Mouse (Mus musculus) heart, adult 18-20 months (tissue): ENCODE measurements at regions not wholly inside any gene's neighbourhood (a gene's known extent, or its start where the extent isn't known, plus 50 kb on each side); places are given as distances from the start of the nearest gene placed in this dataset.

Source experiments
- DNase-seq, 2 experiments: peaks; one replicate each; pipeline ENCODE4 v3.0.0; 2021 to 2022; ENCODE audit warnings: mixed read lengths in 1 of 2

DNA sequence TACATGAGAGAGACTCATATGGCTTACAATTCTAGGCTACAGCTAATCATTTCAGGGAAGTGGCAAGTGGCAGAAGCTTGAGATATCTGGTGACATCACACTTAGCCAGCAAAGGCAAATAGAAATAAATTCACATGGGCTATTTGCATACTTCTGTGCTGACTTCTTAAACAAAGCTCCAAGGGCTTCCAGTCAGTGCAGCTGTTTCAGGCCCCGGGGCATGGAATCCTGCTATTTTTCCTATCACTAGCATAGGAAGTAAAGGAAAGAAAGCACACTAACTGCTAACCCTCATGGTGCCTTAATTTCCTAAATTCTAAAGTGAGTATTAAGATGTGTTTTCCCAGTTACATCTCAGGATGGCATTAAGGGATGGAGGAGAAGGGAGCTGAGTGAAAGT is 140.6 kb upstream of the Marcks start:
- DNase-seq = no peak

DNA sequence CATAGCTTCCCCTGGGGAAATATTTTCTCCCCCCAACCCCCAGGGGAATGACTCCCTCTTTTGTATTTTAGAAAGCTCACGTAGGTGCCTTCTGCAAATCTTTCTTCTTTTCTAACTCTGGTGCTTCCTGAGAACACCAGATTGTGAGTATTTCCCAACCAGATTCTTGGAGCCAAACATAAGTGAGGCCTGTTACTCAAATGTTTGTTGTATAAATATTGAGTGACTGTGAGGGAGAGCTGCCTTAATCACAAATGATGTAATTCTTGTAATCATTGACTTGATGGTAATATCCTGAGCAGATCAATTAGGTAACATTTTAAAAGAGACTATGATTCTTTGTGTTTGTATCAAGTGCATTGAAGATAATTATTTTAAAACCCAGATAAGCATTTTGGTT is 137.1 kb upstream of the Marcks start:
- no peak for DNase-seq

DNA sequence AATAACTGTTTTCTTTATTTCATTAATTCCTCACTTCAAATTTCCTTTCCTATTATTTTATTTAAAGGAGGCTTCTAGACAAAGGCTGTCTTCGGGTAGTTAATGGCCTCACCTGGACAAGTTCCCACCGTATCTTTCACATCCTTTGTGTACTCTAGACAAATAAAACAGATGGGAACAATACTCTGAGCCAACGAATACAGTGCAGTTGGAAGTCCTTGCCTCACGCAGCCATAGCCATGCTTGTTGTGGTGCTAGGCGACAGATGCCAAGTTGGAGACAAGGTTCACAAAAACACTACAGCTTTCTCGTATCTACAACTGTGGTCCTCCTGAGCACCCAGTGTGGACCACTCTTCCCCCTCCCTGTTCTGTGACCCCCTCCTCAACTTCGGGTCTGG is 136.6 kb upstream of the Marcks start:
- peak; percentile 16 to 27 for DNase-seq

GRCm38 (mm10) chr10:37271967-37272366 is 133.2 kb upstream of the Marcks start:
- no peak for DNase-seq

DNA sequence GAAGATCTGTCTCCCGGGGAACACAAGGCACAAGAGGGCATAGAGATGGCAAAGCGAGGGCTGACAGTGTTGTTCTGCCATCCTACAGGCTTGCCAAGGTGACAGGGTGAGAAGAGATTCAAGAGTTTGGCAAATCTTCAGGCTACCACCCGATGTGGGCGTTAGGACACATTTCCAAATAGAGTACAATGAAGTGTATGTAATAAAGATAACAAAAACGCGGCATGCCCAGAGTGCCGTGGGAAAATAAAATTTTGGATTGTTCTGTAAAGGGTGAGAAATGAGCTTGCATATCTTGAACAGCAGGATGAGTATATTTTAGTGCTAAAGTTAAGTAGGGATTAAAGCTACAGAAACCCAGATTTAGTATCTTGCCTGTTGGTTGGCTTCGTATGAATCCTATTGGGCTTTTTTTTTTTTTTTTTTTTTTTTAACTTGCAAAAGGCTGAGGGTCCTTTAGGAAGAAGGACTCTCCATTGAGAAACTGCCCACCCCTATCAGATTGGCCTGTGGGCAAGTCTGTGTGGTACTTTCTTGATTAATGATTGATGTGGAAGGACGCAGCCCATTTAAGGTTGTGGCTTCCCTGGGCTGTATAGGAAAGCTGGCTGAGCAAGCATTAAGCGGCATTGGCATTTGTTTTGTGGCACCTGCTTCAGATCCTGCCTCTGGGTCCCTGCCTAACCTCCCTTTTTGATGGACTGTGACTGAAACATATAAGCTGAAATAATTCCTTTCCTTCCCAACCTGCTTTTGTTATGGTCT is 131.7 kb upstream of the Marcks start:
- DNase-seq = no peak

DNA sequence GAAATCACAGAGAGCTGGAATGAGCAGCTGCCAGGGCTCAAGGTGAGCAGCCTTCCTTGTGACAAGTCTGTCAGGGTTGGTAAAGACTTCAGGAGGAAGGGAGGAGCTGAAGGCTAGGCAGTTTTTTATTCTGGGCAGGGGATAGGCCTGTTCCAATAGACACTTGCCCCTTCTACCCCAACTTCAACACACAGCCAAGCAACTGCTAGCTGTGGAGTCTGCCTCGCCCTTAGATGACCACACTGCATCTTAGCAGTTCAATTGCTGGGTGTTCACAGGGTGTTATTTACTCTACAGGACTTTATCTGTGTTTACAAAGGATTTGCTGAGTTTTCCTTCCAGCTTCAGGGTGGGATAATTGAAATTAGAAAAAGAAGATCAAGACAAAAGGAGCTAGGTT is 128.2 kb upstream of the Marcks start:
- DNase-seq = no peak

GRCm38 (mm10) chr10:37260791-37261488 is 122.2 kb upstream of the Marcks start:
- DNase-seq = peak; percentile 57 to 79

DNA sequence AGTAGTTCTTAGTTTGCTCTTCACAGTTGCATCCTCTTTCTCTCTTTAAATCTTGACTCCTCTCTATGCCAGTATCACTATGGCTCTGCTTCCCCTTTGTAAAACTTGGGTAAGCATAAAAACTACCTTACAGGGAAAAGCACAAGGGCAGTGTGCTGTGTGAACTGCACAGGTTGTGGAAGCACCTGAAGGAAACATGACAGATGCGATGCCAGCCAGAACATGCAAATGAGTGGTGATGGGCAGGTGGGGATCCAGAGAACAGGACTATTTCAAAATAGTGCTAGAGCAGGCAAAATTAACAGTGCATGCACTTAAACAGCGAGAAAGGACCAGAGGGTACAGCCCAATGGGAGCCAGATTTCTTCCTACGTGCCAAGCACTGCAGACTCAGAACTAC is 120.5 kb upstream of the Marcks start:
- DNase-seq = no peak

- peak in 1 of 2 experiments; percentile 47 for DNase-seq
These were observed 118.8 kb upstream of the Marcks start for GRCm38 (mm10) chr10:37257544-37257943.

DNA sequence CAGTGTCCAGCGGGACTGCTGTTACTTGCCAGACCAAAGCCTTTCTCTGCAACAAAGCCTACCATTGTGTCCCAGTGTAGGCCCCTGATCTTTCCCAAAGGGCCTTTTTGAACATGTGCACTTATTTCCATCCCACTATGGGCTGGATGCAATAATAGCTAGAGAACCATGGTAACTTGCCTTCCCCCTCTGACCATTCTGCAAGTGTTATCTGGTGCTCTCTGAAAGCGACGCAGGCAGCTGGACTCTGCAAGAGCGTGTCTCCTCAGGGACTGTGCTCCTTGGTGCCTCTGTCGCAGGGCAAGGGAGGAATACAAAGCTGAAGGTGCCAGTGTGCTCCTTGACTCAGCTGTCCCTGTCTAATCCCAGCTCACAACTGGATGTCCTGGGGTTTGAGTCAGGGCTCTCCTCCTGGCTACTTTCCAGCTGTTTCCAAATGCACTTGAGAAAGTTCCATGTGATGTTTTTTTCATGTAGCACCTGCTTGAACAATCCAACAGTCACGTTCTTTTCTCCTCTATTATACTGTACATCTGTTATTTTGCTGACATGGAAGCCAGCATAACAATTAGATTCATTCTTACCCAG is 112.3 kb upstream of the Marcks start:
- DNase-seq = peak; percentile 15 to 33

DNA sequence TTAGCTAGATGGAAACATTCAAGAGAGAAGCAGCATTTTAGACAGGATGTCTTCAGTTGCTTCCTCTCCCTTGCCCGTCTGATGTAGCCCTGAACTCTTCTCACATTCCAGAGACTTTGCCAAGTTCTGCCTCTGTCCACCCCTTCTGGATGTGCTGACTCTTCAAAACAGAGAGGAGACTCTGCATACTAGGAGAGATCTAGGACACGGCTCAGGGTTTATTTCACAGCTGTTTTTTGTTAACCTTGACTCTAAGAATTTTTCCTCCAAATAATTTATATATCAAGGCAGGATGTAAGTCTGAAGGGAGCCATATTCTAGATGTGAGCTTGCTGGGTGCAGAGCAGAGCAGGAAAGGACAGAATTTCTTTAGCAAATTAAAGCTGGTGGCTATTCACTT is 111.4 kb upstream of the Marcks start:
- peak in 1 of 2 experiments; percentile 31 for DNase-seq

GRCm38 (mm10) chr10:37249511-37249910 is 110.8 kb upstream of the Marcks start:
- no peak for DNase-seq

DNA sequence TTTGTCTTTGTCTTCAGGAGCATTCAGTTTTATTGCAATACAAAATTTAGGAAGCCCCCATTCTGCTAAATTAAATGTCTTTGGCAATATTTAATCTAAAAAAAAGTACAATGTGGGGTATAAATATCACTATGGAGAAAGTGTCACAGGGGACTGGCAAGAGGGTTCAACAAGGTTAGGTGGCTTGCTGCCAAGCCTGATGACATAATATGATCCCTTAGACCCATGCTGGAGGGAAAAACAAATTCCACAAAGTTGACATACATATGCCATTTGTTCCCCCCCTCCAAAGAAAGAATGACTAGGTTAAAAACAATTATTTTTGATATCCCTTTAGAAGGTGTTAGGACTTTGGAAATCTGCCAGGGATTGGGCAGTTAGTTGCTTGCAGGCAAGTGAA is 108.4 kb upstream of the Marcks start:
- DNase-seq = no peak

DNA sequence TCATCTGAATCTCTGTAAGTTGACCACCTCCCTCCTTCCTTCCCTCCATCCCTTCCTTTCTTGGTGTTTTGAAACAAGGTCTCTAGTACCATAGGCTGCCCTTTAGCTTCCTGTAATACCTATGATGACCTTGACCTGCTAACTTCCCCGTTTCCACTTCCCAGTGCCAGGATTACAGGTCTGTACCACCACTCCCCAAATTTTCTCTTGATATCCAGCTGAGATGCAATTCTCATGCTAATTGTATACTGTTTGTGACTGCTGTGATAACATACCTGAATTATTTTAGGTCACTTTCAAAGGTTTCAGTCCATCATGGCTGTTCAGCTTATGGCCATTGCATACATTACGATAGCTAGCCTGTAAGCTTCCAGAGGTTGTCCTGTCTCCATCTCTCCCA is 104.4 kb upstream of the Marcks start:
- no peak for DNase-seq

- no peak for DNase-seq
These were observed 103.1 kb upstream of the Marcks start for GRCm38 (mm10) chr10:37241821-37242263.

DNA sequence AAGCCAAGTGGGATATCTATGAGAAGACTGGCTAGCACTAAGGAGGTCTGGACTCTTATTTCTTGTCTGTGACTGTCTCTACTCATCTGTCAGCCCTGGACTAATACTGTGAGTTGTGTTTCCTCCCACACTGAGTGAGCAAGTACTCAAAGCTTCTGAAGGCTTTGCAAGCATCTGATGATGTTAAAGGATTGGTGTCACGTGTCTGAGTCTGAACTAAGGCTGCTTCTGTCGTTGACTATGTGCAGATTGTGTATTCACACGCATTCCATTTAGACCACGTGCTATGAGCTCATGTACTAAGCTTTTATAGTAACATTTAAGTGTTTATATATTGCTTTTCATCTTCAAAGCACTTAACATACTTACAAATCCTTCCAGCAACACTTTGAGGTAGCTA is 101.9 kb upstream of the Marcks start:
- no peak for DNase-seq

GRCm38 (mm10) chr10:37240201-37240600 is 101.5 kb upstream of the Marcks start:
- no peak for DNase-seq

DNA sequence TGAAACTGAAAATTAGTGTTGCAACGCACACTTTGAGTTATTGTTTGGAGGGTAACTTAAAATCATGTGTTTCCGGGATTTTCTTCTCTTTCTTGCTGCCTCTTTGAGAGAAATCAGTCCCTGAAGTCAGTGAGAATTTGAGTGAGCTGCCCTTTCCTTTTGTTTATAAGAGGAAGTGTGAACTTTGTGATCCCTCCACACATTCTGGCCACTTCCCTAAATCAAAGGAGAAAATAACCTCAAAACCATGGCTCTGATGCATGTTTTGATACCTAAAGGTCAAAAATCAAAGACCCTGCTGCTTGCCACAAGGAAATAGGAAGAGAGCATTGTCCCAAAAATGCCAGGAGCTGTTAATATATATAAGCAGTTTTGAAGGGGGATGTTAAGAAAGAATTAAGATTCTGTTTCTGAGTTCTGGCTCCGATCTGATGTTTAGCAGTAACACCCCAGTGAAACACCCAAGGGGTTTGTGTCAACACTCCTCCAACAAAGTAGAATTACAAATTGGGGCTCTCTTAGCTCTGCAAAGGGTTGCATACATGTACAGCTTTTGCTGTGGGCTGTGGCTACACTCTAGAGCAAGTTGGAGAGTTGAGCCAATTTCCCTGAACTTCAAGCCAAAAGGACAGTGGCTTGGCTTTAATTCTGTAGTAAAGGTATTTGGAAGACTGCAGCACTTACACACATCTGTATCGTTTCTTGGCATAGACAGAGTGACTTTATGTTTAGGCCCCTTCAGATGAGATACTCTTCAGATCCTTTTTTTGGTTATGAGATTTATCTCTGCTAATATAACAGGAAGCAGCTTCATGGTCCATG is 97.5 kb upstream of the Marcks start:
- DNase-seq = peak in 1 of 2 experiments; percentile 55

DNA sequence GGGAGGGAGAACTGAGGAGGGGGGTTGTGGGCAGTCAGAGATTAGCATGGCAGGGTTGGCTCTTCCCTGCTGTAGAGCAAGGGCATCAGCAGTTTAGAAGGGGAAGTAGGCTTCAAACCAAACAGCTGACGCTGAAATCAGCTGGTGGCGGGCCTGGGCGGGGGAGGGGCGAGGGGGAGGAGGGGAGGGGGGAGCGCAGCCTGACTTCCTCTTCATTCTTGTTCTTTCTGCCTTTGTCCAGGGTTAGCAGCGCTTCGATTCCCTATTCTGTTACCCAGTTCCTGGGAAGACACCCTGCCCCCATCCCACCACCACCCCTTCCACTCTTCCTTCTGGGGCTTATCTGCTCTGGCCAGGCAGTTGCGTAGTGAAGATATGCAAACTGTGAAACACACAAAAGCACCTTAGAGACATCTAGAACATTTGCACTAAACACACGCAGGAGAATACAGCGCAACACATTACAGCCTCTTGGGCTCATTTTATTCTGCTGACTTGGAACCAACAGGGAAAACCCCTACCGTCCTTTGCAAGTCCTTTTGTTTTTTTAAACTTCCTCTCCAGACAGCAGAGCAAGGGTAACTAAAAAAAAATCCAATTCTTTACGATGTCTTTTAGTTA is 93.3 kb upstream of the Marcks start:
- peak; percentile 61 to 66 for DNase-seq

DNA sequence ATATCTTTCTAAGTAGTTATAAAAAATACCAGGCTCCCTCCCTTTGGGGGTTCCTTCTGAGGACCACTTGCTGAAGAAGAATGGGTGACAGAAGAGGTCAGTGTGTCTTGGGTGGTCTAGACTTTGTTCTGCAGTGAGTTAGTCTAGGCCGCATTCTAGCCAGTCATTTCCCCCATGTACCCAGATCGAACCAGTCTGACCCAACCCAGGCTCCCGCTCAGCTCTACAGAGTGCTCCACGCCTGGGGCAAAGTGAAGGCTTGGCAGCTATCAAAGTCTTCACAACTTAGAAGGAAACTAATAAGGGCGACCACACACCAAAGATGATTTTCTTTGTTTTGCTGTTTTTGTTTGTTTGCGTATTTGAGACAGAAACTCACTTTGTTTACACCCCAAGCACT is 92.4 kb upstream of the Marcks start:
- DNase-seq = no peak

DNA sequence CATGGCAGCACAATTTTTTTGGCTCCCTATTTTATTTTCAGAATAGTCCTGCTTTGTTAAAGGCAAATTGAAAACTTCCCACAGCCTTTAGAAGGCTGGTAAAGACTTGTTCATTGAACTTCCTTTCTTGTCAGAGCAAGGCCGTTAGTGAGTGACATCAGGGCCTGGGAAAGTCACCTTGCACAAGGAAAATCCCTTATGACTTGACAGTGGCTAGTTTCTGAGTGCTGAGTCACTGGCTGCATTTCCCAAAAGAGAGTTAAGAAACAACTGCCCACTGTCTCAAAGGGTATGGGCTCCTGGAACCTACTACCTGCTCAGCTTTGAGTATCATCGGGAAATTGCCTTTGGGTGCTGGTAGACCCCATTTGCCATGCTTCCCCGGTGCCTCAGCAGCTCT is 89.2 kb upstream of the Marcks start:
- DNase-seq = no peak

GRCm38 (mm10) chr10:37221730-37222129 is 83.0 kb upstream of the Marcks start:
- no peak for DNase-seq
